Mouse (Mus musculus): ENCODE results near the gene Scp2. TPM values are rescaled to one million over a fixed set of nuclear protein-coding genes. Genes with fewer than 3 reads are reported as not detected.
A peak's percentile ranks its signal among the peaks of the same experiment; 100 is the strongest.
"Not testable (repeated sequence)": the region's sequence is repeated elsewhere in the genome, so short reads cannot be mapped to it uniquely, and the experiment has no call there.

Gene Scp2
- total RNA-seq, 2 experiments from 2014 or later, result 140 to 152 TPM

DNA sequence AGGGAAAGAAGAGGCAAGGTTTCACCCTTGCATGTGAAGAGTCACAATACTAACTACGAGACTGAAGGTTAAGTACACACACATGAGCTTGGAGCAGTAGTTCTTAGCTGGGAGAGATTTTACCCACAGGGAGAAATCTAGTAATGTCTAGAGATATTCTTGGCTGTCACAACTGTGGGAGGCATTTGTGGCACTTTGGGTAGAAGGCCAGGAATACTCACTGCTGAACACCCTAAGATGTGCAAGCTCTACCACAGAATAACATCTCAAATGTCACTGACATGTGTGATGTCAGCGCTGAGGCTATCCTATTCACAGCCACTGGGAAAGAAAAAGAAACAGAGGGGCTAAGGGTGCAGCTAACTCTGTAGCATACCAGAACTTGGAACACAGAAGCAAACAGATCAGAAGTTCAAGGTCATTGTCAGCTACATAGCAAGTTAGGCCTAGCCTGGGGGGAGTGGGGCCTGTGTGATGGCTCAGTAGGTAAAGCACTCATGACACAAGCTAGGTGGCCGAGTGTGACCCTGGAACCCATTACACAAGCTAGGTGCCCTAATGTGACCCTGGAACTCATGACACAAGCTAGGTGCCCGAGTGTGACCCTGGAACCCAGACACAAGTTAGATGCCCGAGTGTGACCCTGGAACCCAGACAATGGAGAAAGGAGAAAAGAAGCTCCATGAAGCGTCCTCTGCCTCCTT, 61.6 kb downstream of the Scp2 start:
- peak overlapping the region; percentile 40 for H3K27ac ChIP-seq
- DNase-seq, result no peak
- no peak for TF ChIP-seq CTCF (IDR thresholded peaks at IDR 0.05)
- no peak overlapping the region for H3K4me3 ChIP-seq
- intact Hi-C loops (cut with DNase I), result no loop called here

DNA sequence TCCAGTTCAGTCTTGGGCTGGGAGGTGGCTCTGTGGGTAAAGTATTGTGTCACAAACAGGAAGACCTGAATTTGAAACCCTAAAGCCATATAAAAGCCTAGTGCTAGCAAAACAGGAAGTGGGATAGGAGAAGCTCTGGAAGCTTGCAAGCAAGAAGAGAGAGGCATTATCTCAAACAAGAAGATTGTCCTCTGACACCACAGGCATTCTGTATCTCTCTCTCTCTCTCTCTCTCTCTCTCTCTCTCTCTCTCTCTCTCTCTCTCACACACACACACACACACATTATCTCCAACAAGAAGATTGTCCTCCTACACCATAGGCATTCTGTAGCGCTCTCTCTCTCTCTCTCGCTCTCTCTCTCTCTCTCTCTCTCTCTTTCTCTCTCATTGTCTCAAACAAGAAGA, 62.4 kb downstream of the Scp2 start:
- TF ChIP-seq CTCF (IDR thresholded peaks at IDR 0.05), result no peak
- H3K4me3 ChIP-seq, result no peak overlapping the region
- DNase-seq, result no peak
- H3K27ac ChIP-seq, result no peak overlapping the region
- intact Hi-C loops (cut with DNase I), result no loop called here

DNA sequence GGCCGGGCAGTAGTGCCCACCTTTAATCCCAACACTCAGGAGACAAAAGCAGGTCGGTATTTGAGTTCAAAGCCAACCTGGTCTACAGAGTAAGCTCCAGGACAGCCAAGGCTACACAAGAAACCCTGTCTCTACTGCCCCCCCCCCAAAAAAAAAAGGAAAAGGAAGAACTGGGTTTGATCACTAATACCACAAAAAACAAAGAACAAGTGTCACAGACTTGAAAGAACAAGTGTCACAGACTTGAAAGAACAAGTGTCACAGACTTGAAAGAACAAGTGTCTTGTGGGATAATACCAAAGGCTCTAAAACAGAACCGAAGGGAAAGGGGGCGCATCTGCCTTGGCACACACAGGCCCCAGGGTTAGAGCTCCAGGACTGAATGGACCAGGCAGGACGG, 63.9 kb downstream of the Scp2 start:
- intact Hi-C loops (cut with DNase I), result no loop called here

DNA sequence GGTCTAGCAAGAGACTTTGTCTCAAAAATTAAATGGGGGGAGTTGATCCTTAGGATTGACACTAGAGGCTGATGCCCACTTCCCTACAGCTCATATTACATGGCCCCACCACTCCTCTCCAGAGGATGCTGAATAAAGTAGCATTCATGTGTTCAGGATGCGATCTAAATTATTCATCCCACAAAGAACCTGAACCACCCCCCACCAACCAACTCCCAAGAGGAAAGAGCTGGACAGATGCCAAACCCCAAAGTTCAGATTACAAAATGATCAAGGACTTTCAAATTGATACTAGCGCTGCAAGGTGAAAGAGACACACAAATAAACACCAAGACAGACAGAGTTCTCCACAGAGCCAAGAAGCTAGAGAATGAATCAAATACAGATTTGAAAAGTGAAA, 65.0 kb downstream of the Scp2 start:
- no peak for DNase-seq
- H3K27ac ChIP-seq, result no peak overlapping the region
- intact Hi-C loops (cut with DNase I), result loop anchor here (10.0 kb wide), 1 partner anchor 155 kb away; the partner anchor contains the start of gene Cpt2
- H3K4me3 ChIP-seq, result no peak overlapping the region
- no peak for TF ChIP-seq CTCF (IDR thresholded peaks at IDR 0.05)

More for the DNA sequence above, 63.9 kb downstream of the Scp2 start:
- Histone ChIP-seq H3K27ac (no peak overlapping the region), H3K4me3 (no peak overlapping the region)
- no peak for DNase-seq
- TF ChIP-seq CTCF (IDR thresholded peaks at IDR 0.05), result no peak

DNA sequence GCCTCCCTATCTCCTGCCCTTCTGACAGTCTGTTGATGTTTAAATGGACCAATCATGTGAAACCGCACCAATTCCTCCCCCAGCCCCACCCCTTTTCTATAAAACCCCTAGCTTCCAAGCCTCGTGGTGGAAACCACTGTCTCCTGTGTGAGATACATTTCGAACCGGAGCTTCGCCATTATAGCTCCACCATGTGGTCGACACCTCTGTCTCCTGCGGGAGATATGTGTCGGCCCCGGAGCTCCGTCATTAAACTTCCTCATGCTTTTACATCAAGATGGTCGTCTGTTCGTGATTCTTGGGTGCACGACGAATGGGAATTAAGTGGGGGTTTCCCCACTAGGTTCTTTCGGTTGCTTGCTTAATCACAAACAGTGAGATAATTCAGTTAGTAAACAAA, 65.6 kb downstream of the Scp2 start:
- intact Hi-C loops (cut with DNase I), result loop anchor here (10.0 kb wide), 1 partner anchor 154 kb away; the partner anchor contains the start of gene Cpt2
- H3K27ac ChIP-seq, DNase-seq, H3K4me3 ChIP-seq: not testable (repeated sequence)

DNA sequence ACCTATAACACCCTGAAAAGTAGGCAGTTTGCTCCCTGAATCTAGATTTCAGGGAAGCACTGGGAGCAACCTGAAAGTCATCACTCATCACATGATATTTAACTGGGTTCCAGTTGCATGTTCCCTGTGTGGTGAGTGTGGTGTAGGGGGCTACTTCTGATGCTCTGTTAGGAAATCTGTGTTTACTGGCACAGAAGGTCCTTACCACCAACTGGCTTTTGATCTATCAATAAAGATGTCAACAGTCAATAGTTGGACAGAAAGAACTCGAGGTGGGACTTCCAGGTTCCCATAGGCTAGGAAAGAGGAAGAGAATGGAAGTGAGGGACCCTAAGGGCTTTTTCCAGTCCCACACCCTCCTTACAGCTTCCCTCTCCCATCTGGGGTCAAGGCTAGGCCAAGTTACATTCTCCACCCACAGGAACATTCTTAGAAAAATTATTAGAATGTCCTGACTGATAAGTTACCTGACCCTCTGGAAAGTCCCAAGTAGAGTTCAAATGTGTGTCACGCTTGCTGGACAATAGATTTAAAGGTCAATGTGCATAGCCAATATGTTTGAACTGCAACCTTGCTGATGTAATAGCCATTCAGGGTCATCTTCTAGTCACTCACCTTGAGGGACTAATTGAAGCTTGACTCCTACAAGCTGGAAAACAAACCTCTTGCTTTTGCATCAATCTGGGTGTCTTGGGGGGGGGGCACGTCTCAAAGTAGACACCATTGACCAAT, 67.4 kb downstream of the Scp2 start:
- intact Hi-C loops (cut with DNase I), result loop anchor here (10.0 kb wide), 1 partner anchor 153 kb away; the partner anchor contains the start of gene Cpt2
- Histone ChIP-seq H3K4me3 (no peak overlapping the region), H3K27ac (no peak overlapping the region)
- no peak for TF ChIP-seq CTCF (IDR thresholded peaks at IDR 0.05)
- no peak for DNase-seq

DNA sequence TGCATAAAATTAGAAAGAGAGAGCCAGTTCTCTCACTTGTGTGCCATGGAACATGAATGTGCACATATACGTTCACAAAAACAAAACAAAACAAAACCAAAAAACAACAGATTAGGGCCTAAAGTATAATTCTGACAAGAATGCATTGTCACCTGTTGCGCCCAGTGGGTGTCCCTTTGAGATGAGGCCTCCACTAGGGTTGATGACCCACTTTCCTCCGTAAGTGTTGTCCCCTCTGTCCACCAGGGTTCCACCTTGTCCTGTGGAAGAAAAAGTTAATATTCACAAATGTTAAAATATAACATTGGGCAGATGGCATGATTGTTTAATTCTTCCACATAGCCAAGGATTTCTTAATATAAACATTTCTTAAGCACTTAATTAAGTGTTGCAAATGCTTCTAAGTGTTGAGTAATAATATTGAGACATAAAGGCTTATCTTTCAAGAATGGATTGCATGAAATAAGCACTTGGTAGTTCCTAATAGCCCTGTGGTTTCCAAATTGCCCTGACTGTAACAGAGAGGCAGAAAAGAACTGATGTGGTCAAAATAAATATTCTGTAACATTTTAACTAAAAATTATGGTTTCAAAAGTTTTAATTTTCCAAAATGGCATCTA, 70.5 kb downstream of the Scp2 start:
- no peak overlapping the region for H3K27ac ChIP-seq
- DNase-seq, result no peak
- no peak for TF ChIP-seq CTCF (IDR thresholded peaks at IDR 0.05)
- intact Hi-C loops (cut with DNase I), result loop anchor here (10.0 kb wide), 1 partner anchor 150 kb away; the partner anchor contains the start of gene Cpt2
- H3K4me3 ChIP-seq, result no peak overlapping the region

DNA sequence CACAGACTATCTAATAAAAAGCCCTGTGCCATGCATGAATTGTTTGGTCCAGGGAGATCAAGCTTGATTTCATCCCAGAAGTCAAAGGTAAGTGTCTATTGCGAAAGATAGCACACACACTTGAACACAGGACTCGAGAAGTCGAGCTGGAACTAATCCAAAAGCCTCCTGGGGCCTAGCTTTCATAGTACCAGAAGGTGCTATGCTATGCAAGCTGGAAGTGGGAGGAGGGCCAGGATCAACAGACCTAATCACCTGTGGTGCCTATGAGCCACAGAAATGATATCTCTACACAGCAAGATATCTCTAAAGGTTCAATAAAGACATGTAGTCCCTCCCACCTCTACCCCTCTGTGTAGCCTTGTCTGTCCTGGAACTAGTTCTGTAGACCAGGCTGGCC, 72.7 kb downstream of the Scp2 start:
- no peak overlapping the region for H3K27ac ChIP-seq
- H3K4me3 ChIP-seq, result no peak overlapping the region
- DNase-seq, result no peak
- TF ChIP-seq CTCF (IDR thresholded peaks at IDR 0.05), result no peak
- intact Hi-C loops (cut with DNase I), result loop anchor here (10.0 kb wide), 1 partner anchor 147 kb away; the partner anchor contains the start of gene Cpt2

DNA sequence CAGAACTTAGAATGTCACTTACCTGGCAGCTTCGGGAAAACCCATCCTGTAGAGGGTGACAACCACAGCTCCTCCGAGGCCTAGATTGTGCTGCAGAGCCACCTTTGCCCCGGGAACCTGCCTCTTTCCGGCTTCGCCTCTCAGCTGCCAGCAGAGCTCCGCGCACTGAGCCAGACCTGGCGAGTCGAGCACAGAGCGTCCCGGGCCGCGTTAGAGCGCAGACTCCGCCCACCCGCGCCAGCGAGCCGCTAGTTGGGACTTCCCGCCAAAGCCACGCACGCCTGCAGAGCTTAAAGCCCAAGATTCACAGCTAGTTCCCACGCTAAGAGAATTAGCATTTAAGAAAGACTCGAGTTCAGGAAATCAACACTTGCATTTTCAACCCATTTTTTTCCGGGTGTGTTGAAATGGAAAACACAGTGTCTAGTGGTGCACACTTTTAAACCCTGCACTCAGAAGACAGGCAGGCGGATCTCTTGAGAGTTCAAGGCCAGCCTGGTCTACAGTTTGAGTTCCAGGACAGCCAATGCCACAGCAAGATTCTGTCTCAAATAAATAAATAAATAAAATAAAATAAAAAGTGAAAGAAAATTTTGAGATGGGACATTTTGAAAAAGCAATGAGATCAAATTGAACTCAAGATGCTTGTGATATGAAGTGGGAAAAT, 73.4 kb downstream of the Scp2 start:
- Histone ChIP-seq H3K4me3 (peak overlapping the region; percentile 78), H3K27ac (peak overlapping the region; percentile 86)
- peak; percentile 98 for DNase-seq
- intact Hi-C loops (cut with DNase I), result loop anchor here (10.0 kb wide), 1 partner anchor 147 kb away; the partner anchor contains the start of gene Cpt2
- no peak for TF ChIP-seq CTCF (IDR thresholded peaks at IDR 0.05)

DNA sequence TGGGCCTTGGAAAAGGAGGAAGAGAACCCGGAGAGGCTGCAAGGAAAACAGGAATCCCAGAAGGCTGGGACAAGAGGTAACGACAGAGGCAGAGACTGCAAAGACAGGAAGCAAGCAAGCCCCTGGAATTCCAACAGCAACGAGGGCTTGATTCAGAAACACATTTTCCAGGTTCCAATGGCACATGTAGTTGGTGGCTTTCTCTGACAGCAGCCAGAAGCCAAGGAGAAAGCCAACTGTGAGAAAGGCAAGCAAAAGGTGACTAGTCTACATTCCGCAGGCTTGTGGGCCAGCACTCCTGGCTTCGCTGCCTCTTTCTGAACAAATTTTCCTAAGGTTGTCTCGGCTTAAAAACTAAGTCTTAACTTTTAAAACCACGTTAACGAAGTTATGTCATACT, 74.1 kb downstream of the Scp2 start:
- H3K4me3 ChIP-seq, result peak overlapping the region; percentile 78
- DNase-seq, result no peak
- intact Hi-C loops (cut with DNase I), result loop anchor here (10.0 kb wide), 1 partner anchor 146 kb away; the partner anchor contains the start of gene Cpt2
- H3K27ac ChIP-seq, result peak overlapping the region; percentile 86
- TF ChIP-seq CTCF (IDR thresholded peaks at IDR 0.05), result no peak

DNA sequence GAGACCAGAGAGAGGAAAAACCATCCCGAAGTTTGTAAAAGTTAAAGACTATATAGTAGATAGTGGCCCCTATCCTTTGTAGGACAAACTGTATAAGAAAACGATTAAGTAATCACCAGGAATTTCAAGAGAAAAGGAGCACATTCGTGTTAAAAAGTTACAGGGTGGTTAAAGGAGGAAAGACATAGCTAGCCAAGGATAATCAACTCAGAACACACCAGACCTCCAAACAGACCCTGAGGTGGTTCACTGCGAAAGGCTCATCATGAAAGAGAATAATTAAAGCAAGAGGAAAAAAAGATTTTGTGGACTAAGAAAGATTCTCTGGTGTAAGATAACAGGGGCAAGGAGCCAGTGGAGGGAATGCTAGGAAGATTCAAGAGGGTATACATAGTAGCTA, 74.5 kb downstream of the Scp2 start:
- intact Hi-C loops (cut with DNase I), result loop anchor here (10.0 kb wide), 1 partner anchor 145 kb away; the partner anchor contains the start of gene Cpt2
- H3K27ac ChIP-seq, result peak overlapping the region; percentile 86
- DNase-seq, result no peak
- no peak for TF ChIP-seq CTCF (IDR thresholded peaks at IDR 0.05)
- H3K4me3 ChIP-seq, result peak overlapping the region; percentile 78

DNA sequence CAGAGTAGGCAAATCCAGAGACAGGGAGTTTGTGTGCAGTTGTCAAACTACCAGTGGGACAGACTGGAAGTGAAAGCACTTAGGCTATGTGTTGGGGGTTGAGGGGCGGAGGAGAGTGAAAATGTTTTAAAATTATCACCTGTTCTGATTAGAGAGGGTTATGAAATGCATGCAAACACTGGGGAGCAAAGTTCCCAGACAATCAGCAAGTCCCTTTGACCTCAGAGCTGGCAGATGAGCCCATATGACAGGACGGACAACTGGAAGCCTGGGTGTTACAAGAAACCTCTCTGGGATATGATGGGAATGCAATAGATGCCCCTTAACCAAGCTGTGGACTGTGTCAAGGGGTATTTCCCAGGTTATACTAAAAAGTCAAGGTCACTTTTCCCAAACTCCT, 76.7 kb downstream of the Scp2 start:
- intact Hi-C loops (cut with DNase I), result no loop called here
- Histone ChIP-seq H3K27ac (peak overlapping the region; percentile 20; the same call in 1 of the 2 replicates), H3K4me3 (no peak overlapping the region)
- no peak for DNase-seq
- TF ChIP-seq CTCF (IDR thresholded peaks at IDR 0.05), result no peak

Data from gastrocnemius, adult 2 months (tissue).